Mouse (Mus musculus) forebrain, postnatal 0 days (tissue): ENCODE data around the gene Klhl34. TPM values are rescaled to one million over a fixed set of nuclear protein-coding genes. Genes with fewer than 3 reads are reported as not detected.

Source experiments
- ATAC-seq: fragments of 200-750 bp; cut with Nextera tagmentation; 2 replicates; pipeline ENCODE4 v1.8.0; 2017; ENCODE audit warnings: mild to moderate bottlenecking, moderate library complexity
- DNase-seq: peaks from one replicate; pipeline ENCODE4 v3.0.0-alpha.2; 2015
- H3K27ac ChIP-seq: fragments of 300-500 bp; sonication (generic); 2 replicates; pipeline ENCODE4 v1.5.1; 2014; ENCODE audit warnings: low read depth, mild to moderate bottlenecking, antibody characterized with exemption, low read length, moderate library complexity, mixed read lengths
- H3K27me3 ChIP-seq: fragments of 300-500 bp; sonication (generic); 2 replicates; pipeline ENCODE4 v1.6.1; 2014; ENCODE audit warnings: mild to moderate bottlenecking, low read length, mixed read lengths; ENCODE audit not compliant: insufficient read depth
- H3K36me3 ChIP-seq: fragments of 300-500 bp; sonication (generic); 2 replicates; pipeline ENCODE4 v1.6.1; 2014; ENCODE audit warnings: mild to moderate bottlenecking, moderate library complexity; ENCODE audit not compliant: insufficient read depth
- H3K4me1 ChIP-seq: fragments of 300-500 bp; sonication (generic); 2 replicates; pipeline ENCODE4 v1.6.1; 2014; ENCODE audit warnings: antibody characterized with exemption; ENCODE audit not compliant: insufficient read depth
- H3K4me2 ChIP-seq: fragments of 300-500 bp; sonication (generic); 2 replicates; pipeline ENCODE4 v1.6.1; 2014; ENCODE audit warnings: low read depth, mild to moderate bottlenecking, moderate library complexity
- H3K4me3 ChIP-seq: fragments of 300-500 bp; sonication (generic); 2 replicates; pipeline ENCODE4 v1.5.1; 2014; ENCODE audit warnings: low read depth, low read length, mixed read lengths
- H3K9ac ChIP-seq: fragments of 300-500 bp; sonication (generic); 2 replicates; pipeline ENCODE4 v1.6.1; 2014; ENCODE audit warnings: mild to moderate bottlenecking
- H3K9me3 ChIP-seq: fragments of 300-500 bp; sonication (generic); 2 replicates; pipeline ENCODE4 v1.6.1; 2016; ENCODE audit warnings: low read length
- CTCF ChIP-seq: sonication (generic); IDR thresholded peaks from 2 replicates; pipeline ENCODE4 v1.5.1; 2016; ENCODE audit warnings: antibody characterized with exemption, control low read depth, low read depth
- WGBS: fragments of 180-500 bp; shearing (Covaris S2); extraction: QIAGEN DNeasy Blood & Tissue Kit; methylation state at CpG from one replicate; pipeline ENCODE4 v1.1.7; 2014; 5-methylcytosine and 5-hydroxymethylcytosine counted together
- polyA plus RNA-seq: library from polyadenylated mRNA; unstranded; fragments of >200 nt; fragmentation: Nextera tagmentation; extraction: Ambion mirVana; gene quantifications from 2 replicates; pipeline ENCODE4 v1.2.1, GENCODE M21; 2015
- total RNA-seq: library from RNA; depleted of rRNA; stranded (reverse); fragments of >200 nt; gene quantifications from 2 replicates; pipeline ENCODE4 v1.2.3, GENCODE M21; 2014; rRNA removed

Gene Klhl34
- total RNA-seq (0.15 TPM in 1 of 2 replicates, not detected in the other), polyA plus RNA-seq (0.77 and 1.4 TPM in 2 replicates)

GRCm38 (mm10) chrX:157818207-157818920, at the start of gene Klhl34:
TSS of gene Klhl34 (plus strand) at chrX:157818435.
- Histone ChIP-seq H3K36me3 (no peaks in the 10 kb centered on the region), H3K4me3 (no peak within 1 kb of the TSS), H3K27ac (no peak within 1 kb of the TSS), H3K9me3 (no peaks in the 10 kb centered on the region), H3K9ac (no peak within 1 kb of the TSS), H3K27me3 (no peaks in the 10 kb centered on the region), H3K4me2 (peak within 1 kb of the TSS; percentile 43), H3K4me1 (no peaks in the 10 kb centered on the region)
- DNase-seq (peak; percentile 25), ATAC-seq (peak; percentile 52)
- 45% methylated on average over 28 of the region's 28 CpGs for WGBS
- TF ChIP-seq CTCF, result no peak

- Histone ChIP-seq H3K4me3 (no peak overlapping the region), H3K4me1 (no peaks in the 10 kb centered on the region), H3K4me2 (no peak overlapping the region), H3K9me3 (no peaks in the 10 kb centered on the region), H3K27me3 (no peaks in the 10 kb centered on the region), H3K27ac (no peak overlapping the region), H3K9ac (no peak overlapping the region), H3K36me3 (no peaks in the 10 kb centered on the region)
- DNase-seq (no peak), ATAC-seq (no peak)
- WGBS, result 97% methylated on average over 2 of the region's 2 CpGs
- no peak for TF ChIP-seq CTCF
These were observed 16.6 kb upstream of the Klhl34 start for GRCm38 (mm10) chrX:157801669-157802068.

- no peak overlapping the region for H3K27ac ChIP-seq
- no peaks in the 10 kb centered on the region for H3K4me1 ChIP-seq
- H3K4me3 ChIP-seq, result no peak overlapping the region
- no peaks in the 10 kb centered on the region for H3K9me3 ChIP-seq
- H3K9ac ChIP-seq, result no peak overlapping the region
- H3K4me2 ChIP-seq, result no peak overlapping the region
- H3K27me3 ChIP-seq, result no peaks in the 10 kb centered on the region
- TF ChIP-seq CTCF, result no peak
- DNase-seq (no peak), ATAC-seq (no peak)
- H3K36me3 ChIP-seq, result no peaks in the 10 kb centered on the region
- 64% methylated on average over 1 of the region's 1 CpGs for WGBS
These were observed 8.5 kb upstream of the Klhl34 start for GRCm38 (mm10) chrX:157809721-157810120.

- Histone ChIP-seq H3K9ac (no peak overlapping the region), H3K4me1 (no peaks in the 10 kb centered on the region), H3K4me2 (peak overlapping the region; percentile 43), H3K27ac (no peak overlapping the region), H3K9me3 (no peaks in the 10 kb centered on the region), H3K27me3 (no peaks in the 10 kb centered on the region), H3K4me3 (no peak overlapping the region), H3K36me3 (no peaks in the 10 kb centered on the region)
- DNase-seq (no peak), ATAC-seq (peak; percentile 55)
- TF ChIP-seq CTCF, result no peak
- WGBS, result 31% methylated on average over 31 of the region's 31 CpGs
These were observed 546 bp upstream of the Klhl34 start for GRCm38 (mm10) chrX:157817571-157818206.

- Histone ChIP-seq H3K27me3 (no peaks in the 10 kb centered on the region), H3K4me1 (no peaks in the 10 kb centered on the region), H3K9ac (no peak overlapping the region), H3K4me3 (no peak overlapping the region), H3K36me3 (no peaks in the 10 kb centered on the region), H3K9me3 (no peaks in the 10 kb centered on the region), H3K27ac (no peak overlapping the region), H3K4me2 (no peak overlapping the region)
- no peak for TF ChIP-seq CTCF
- 81% methylated on average over 13 of the region's 13 CpGs for WGBS
- ATAC-seq (peak; percentile 12), DNase-seq (no peak)
These were observed 656 bp downstream of the Klhl34 start for GRCm38 (mm10) chrX:157818921-157819260.

GRCm38 (mm10) chrX:157829983-157830382, 11.7 kb downstream of the Klhl34 start:
- TF ChIP-seq CTCF, result no peak
- no peak overlapping the region for H3K4me3 ChIP-seq
- H3K9me3 ChIP-seq, result no peaks in the 10 kb centered on the region
- 62% methylated on average over 4 of the region's 4 CpGs for WGBS
- ATAC-seq (peak; percentile 55; the same call in 1 of the 2 replicates), DNase-seq (peak; percentile 20)
- H3K27ac ChIP-seq, result no peak overlapping the region
- no peak overlapping the region for H3K4me2 ChIP-seq
- H3K4me1 ChIP-seq, result no peaks in the 10 kb centered on the region
- H3K9ac ChIP-seq, result no peak overlapping the region
- no peaks in the 10 kb centered on the region for H3K27me3 ChIP-seq
- no peaks in the 10 kb centered on the region for H3K36me3 ChIP-seq

Other genes starting within 250 kb of the Klhl34 start
- gene Yy2, start 249.4 kb upstream of the Klhl34 start, total RNA-seq, result 1.5 and 4.1 TPM in 2 replicates
- gene Yy2, start 249.4 kb upstream of the Klhl34 start, polyA plus RNA-seq, result 1.3 and 1.8 TPM in 2 replicates
- gene Mbtps2, start 219.7 kb upstream of the Klhl34 start, total RNA-seq, result 15.0 and 19.0 TPM in 2 replicates
- gene Mbtps2, start 219.7 kb upstream of the Klhl34 start, polyA plus RNA-seq, result 20.0 and 24.9 TPM in 2 replicates
- gene Smpx, start 119.5 kb upstream of the Klhl34 start, total RNA-seq, result 0.15 TPM in 1 of 2 replicates, not detected in the other
- gene Smpx, start 119.5 kb upstream of the Klhl34 start, polyA plus RNA-seq, result not detected in 2 replicates
- 34.9 and 47.9 TPM in 2 replicates for gene Cnksr2, start 224.9 kb downstream of the Klhl34 start, total RNA-seq
- 13.5 and 17.1 TPM in 2 replicates for gene Cnksr2, start 224.9 kb downstream of the Klhl34 start, polyA plus RNA-seq